ENCODE assay signal across 9 mouse cellular contexts in the genomic region with DNA sequence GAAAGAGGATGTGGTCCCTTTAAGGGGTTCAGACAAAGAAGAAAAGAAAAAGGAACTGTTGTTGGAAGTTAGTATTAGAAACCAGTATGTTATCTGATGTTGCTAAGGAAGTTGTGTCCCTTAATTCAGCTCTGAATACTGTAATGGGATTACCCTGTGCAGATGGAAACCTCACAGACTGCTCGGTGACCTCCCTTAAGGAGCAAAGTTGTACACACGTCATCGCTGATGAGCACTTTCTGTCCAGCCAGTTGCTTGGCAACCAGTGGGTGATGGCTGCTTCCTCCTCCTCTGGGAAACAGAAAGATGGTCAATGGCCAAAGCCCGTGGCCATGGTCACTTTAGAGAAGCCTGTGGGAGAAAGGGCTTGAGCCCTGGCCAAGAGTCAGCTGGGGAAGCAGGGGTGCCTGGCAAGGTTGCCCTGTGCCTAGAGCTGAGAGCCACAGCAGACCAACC. TPM values are rescaled to one million over a fixed set of nuclear protein-coding genes. Genes with fewer than 3 reads are reported as not detected.
DNase-seq lines count a peak whose midpoint lies in the region; ATAC-seq and TF ChIP-seq lines count a peak whose summit lies in the region.
"Had no signal": no experiment of that assay in that cellular context is flagged by ENCODE, and none has a peak within 500 bp of the region (broad histone marks: within the 10 kb centered on the region; RNA-seq: fewer than 3 reads in every experiment).

No protein-coding gene starts in this region.

- no peak overlapping the region for H3K27ac ChIP-seq in liver, adult 2 months (replicated peaks; ENCODE audit: insufficient read depth, low read depth, low read length)
- no peak overlapping the region for H3K27ac ChIP-seq in intestine, postnatal 0 days (ENCODE audit: low read depth, low read length)

- no peaks in the 10 kb centered on the region for H3K9me3 ChIP-seq in intestine, postnatal 0 days (ENCODE audit: control insufficient read depth)

- no peaks in the 10 kb centered on the region for H3K36me3 ChIP-seq in liver, adult 2 months (ENCODE audit: control insufficient read depth, insufficient read depth, low read length)
- no peaks in the 10 kb centered on the region for H3K36me3 ChIP-seq in intestine, postnatal 0 days (ENCODE audit: control insufficient read depth, insufficient read depth)

- ATAC-seq in common myeloid progenitor, adult 5-6 weeks (replicated peaks; ENCODE audit: low read depth, poor library complexity, severe bottlenecking) = peak; percentile 68
- ATAC-seq in intestine, postnatal 0 days = no peak

- H3K27me3 ChIP-seq in liver, adult 2 months (ENCODE audit: control insufficient read depth, insufficient read depth, low read length) = no peaks in the 10 kb centered on the region
- H3K27me3 ChIP-seq in intestine, postnatal 0 days (replicated peaks; ENCODE audit: control insufficient read depth, insufficient read depth, low read length) = no peaks in the 10 kb centered on the region

- no peak for TF ChIP-seq POLR2A in liver, adult 2 months (IDR thresholded peaks at IDR 0.05; ENCODE audit: extremely low read depth, insufficient read depth, low read length)

- no peak overlapping the region for H3K4me2 ChIP-seq in intestine, postnatal 0 days (replicated peaks; ENCODE audit: low read depth)

- DNase-seq in liver, adult 2 months (ENCODE audit: extremely low read depth, low read depth, low spot score) = peak; percentile 55
- DNase-seq in liver = no peak
- peak; percentile 61 for DNase-seq in Muller cell, postnatal 12 days (ENCODE audit: inconsistent ontology term)
- peak; percentile 73 for DNase-seq in heart, postnatal 4 days
- peak; percentile 88 for DNase-seq in lung, postnatal 36 days
- no peak for DNase-seq in thymus, postnatal 36 days

- 46% methylated on average over 4 of the region's 4 CpGs for WGBS in liver, adult 2 months
- 39% methylated on average over 4 of the region's 4 CpGs for WGBS in intestine, postnatal 0 days

- TF ChIP-seq CTCF in liver, adult 2 months (IDR thresholded peaks at IDR 0.05; ENCODE audit: low read depth, low read length) = no peak
- TF ChIP-seq CTCF in intestine, postnatal 0 days (IDR thresholded peaks at IDR 0.05; ENCODE audit: low read depth) = no peak

- peaks cover 4% of the 10 kb centered on the region for H3K4me1 ChIP-seq in liver, adult 2 months (ENCODE audit: control insufficient read depth, insufficient read depth, low read length)
- peaks cover 3% of the 10 kb centered on the region; the same call in 1 of the 2 replicates for H3K4me1 ChIP-seq in intestine, postnatal 0 days (replicated peaks; ENCODE audit: control insufficient read depth, insufficient read depth, low read length)

- no peak overlapping the region for H3K4me3 ChIP-seq in liver, adult 2 months (ENCODE audit: insufficient read depth, low read depth, low read length)
- no peak overlapping the region for H3K4me3 ChIP-seq in intestine, postnatal 0 days (ENCODE audit: low read depth, low read length)

- H3K79me2 ChIP-seq in liver, adult 2 months (ENCODE audit: control insufficient read depth, insufficient read depth, low read length) = no peaks in the 10 kb centered on the region

- H3K9ac ChIP-seq in liver, adult 2 months (ENCODE audit: low read depth, low read length) = no peak overlapping the region
- no peak overlapping the region for H3K9ac ChIP-seq in intestine, postnatal 0 days (ENCODE audit: low read depth, low read length)

RNA-seq across cellular contexts. Expression of gene Ccin, which starts 9.7 kb away (rescaled TPM):
- not detected in 2 replicates for total RNA-seq in liver, adult 2 months (2014; rRNA removed)
- polyA plus RNA-seq in liver, adult 2 months (2012; rRNA removed) = not detected in 2 replicates
- total RNA-seq in common myeloid progenitor, adult 5-6 weeks (2017) = not detected in 2 replicates
- total RNA-seq in heart, postnatal 4 days (2021) = under 1 TPM; 0.26 to 0.47 TPM
- not detected in 2 replicates for polyA plus RNA-seq in intestine, postnatal 0 days (2015; fragmentation: Nextera tagmentation; extraction: Ambion mirVana)
- total RNA-seq: left cerebral cortex, adult 8-10 months had no signal

RNA-seq across cellular contexts. Expression of gene Glipr2, which starts 16.4 kb away (rescaled TPM):
- 0.83 and 2.0 TPM in 2 replicates for total RNA-seq in liver, adult 2 months (2014; rRNA removed)
- polyA plus RNA-seq in liver, adult 2 months (2012; rRNA removed) = 0.67 and 1.2 TPM in 2 replicates
- 16.3 TPM in 2 replicates for total RNA-seq in common myeloid progenitor, adult 5-6 weeks (2017)
- total RNA-seq in heart, postnatal 4 days (2021) = 10 to 100 TPM; 31.0 to 32.9 TPM
- 25.2 and 26.8 TPM in 2 replicates for polyA plus RNA-seq in intestine, postnatal 0 days (2015; fragmentation: Nextera tagmentation; extraction: Ambion mirVana)

RNA-seq across cellular contexts. Expression of gene Clta, which starts 30.7 kb away (rescaled TPM):
- 166 and 191 TPM in 2 replicates for total RNA-seq in liver, adult 2 months (2014; rRNA removed)
- 116 and 154 TPM in 2 replicates for polyA plus RNA-seq in liver, adult 2 months (2012; rRNA removed)
- 316 and 331 TPM in 2 replicates for total RNA-seq in common myeloid progenitor, adult 5-6 weeks (2017)
- total RNA-seq in heart, postnatal 4 days (2021) = 100 to 1,000 TPM; 108 TPM
- polyA plus RNA-seq in intestine, postnatal 0 days (2015; fragmentation: Nextera tagmentation; extraction: Ambion mirVana) = 343 and 352 TPM in 2 replicates

Comparison
In these comparisons a context has a peak if more than half of its experiments do, and no peak if none do; other contexts are left out.
1. DNase-seq: peak in liver, adult 2 months (single experiment), Muller cell, postnatal 12 days (single experiment), heart, postnatal 4 days (single experiment) and lung, postnatal 36 days (single experiment); none in liver (single experiment) and thymus, postnatal 36 days (0 of 2).